Mouse (Mus musculus): Measurements from ENCODE around the gene Ptk7.

DNA sequence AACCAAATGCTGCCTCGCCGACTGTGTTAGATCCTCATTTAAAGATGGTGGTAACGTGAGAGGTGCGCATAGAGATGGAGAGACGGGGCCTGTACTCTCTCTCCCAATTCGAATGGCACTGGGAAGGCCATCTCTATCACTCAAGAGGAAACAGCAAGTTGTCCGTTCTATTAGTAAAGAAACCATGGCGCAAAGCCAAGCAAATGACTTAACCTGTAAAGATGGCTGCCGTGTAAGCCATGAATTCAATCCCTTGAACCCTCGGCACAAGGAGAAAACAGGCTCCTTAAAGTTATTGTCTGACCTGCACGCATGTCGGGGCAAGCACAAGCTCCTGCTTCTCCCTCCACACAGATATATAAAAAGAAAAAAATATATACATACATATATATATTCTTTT is 11.5 kb downstream of the Ptk7 start:
- TF ChIP-seq CTCF (IDR thresholded peaks at IDR 0.05; ENCODE audit: control insufficient read depth, insufficient read depth, low read length): no peak
- TF ChIP-seq POLR2A (IDR thresholded peaks at IDR 0.05; ENCODE audit: borderline replicate concordance, control insufficient read depth, low read depth, low read length): no peak
